Mouse (Mus musculus) lung, postnatal 4 days (tissue): ENCODE measurements around the gene Btd.
A peak's percentile ranks its signal among the peaks of the same experiment; 100 is the strongest.

Experiments used
- DNase-seq, 2 experiments: peaks; one replicate each; pipeline ENCODE4 v3.0.0; 2021

Gene Btd

GRCm38 (mm10) chr14:31647991-31648390 lies 7.2 kb downstream of the Btd start:
- no peak for DNase-seq

- no peak for DNase-seq
These were observed 9.5 kb downstream of the Btd start for GRCm38 (mm10) chr14:31650347-31650746.

- no peak for DNase-seq
These were observed 10.4 kb downstream of the Btd start for GRCm38 (mm10) chr14:31651206-31651605.

GRCm38 (mm10) chr14:31652106-31652505 lies 11.3 kb downstream of the Btd start:
- no peak for DNase-seq

GRCm38 (mm10) chr14:31652624-31653023 lies 11.8 kb downstream of the Btd start:
- no peak for DNase-seq

- no peak for DNase-seq
These were observed 12.5 kb downstream of the Btd start for GRCm38 (mm10) chr14:31653101-31653875.

GRCm38 (mm10) chr14:31654816-31655215 lies 14.0 kb downstream of the Btd start:
- no peak for DNase-seq

- no peak for DNase-seq
These were observed 14.6 kb downstream of the Btd start for GRCm38 (mm10) chr14:31655406-31655805.

GRCm38 (mm10) chr14:31656386-31656785 lies 15.6 kb downstream of the Btd start:
- DNase-seq: no peak

- peak in 1 of 2 experiments; percentile 80 for DNase-seq
These were observed 16.2 kb downstream of the Btd start for GRCm38 (mm10) chr14:31656857-31657645.

GRCm38 (mm10) chr14:31658126-31658680 lies 17.4 kb downstream of the Btd start:
- DNase-seq: no peak

GRCm38 (mm10) chr14:31659501-31660181 lies 18.8 kb downstream of the Btd start:
- DNase-seq: no peak

- DNase-seq: no peak
These were observed 19.7 kb downstream of the Btd start for GRCm38 (mm10) chr14:31660312-31661093.

GRCm38 (mm10) chr14:31661671-31662554 lies 21.1 kb downstream of the Btd start:
- peak; percentile 84 to 89 for DNase-seq

GRCm38 (mm10) chr14:31662555-31663211 lies 21.9 kb downstream of the Btd start:
- peak; percentile 75 to 89 for DNase-seq

- DNase-seq: no peak
These were observed 22.7 kb downstream of the Btd start for GRCm38 (mm10) chr14:31663376-31664099.

GRCm38 (mm10) chr14:31664100-31664902 lies 23.5 kb downstream of the Btd start:
- no peak for DNase-seq

GRCm38 (mm10) chr14:31664903-31665565 lies 24.2 kb downstream of the Btd start:
- DNase-seq: no peak

- no peak for DNase-seq
These were observed 24.7 kb downstream of the Btd start for GRCm38 (mm10) chr14:31665566-31665940.
